Mouse (Mus musculus) lung, adult 18-20 months (tissue): Measurements from ENCODE around the gene Prdm2.

Experiments
- DNase-seq, 2 experiments: peaks; one replicate each; pipeline ENCODE4 v3.0.0; 2022; ENCODE audit warnings: mixed read lengths in 2 of 2

The Prdm2 gene

DNA sequence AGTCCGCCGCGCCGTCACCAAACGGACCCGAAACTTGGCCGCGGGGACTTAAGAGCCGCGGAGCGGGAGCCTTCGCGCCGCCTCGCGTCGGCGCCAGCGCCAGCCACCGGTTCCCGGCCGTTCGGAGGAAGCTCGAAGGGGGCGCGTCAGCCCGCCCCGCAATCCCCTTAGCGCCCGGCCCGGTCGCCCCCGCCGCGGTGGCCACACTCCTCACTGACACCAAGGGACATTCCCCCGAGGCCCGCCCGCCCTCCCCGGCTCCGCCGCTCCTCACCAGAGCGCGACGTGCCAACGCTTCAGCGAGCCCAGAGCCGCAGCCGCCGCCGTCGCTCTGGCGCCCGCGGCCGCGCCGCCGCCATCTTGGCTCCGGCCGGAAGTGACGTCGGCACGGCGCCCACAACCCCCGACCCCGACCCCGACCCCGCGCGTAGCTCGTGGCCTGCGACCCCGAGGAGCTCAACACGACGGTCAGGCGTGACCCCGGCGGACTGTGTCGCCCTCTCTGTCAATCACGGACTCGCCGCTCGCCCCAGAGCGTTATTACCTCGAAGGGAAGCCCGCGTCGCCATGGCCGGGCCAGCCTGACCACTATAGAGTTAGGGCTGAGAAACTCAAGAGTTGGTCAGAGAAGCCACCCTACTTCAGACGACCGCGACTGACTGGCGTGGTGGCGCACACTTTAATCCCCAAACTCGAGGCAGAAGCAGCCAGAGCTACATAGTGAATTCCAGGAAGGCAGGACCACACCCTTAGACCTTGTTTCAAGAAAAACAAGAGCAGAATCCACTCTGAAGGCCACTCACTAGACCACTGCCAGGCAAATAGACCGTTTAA is at the start of gene Prdm2:
Gene Prdm2, minus strand, starts transcription at position 655 of the 834 bp plus-strand sequence.
- DNase-seq = peak; percentile 46 to 53

DNA sequence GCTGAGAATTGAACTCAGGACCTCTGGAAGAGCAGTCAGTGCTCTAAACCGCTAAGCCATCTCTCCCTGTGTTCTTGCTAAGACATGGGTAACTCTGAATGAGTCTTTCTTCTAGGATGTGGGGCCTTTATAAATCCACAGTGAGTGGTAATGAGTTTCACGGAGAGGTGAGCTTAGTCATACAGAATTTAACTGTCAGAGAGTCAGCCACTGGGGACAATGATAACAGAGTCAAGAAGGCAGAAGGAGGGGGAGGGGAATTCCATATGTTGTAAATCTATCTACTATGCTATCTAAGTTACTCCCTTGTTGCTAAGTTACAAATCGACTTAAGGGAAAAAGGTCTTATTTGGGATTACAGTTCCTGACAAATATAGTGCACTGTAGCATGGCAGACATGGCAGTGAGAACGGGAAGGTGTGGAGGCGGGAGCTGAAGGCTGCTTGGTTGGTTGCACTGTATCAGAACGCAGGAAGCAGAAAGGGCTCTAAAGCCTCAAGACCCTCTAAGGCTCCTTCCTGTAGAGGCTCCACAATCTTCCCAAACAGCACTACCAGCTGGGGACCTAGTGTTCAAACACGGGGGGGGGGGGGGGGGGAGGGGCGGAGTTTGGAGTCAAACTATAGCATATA is 47.0 kb upstream of the Prdm2 start:
- DNase-seq = no peak

GRCm38 (mm10) chr4:143258517-143258916 is 45.7 kb upstream of the Prdm2 start:
- peak; percentile 27 to 35 for DNase-seq

- DNase-seq = no peak
Observed at GRCm38 (mm10) chr4:143257971-143258370, 45.2 kb upstream of the Prdm2 start.

DNA sequence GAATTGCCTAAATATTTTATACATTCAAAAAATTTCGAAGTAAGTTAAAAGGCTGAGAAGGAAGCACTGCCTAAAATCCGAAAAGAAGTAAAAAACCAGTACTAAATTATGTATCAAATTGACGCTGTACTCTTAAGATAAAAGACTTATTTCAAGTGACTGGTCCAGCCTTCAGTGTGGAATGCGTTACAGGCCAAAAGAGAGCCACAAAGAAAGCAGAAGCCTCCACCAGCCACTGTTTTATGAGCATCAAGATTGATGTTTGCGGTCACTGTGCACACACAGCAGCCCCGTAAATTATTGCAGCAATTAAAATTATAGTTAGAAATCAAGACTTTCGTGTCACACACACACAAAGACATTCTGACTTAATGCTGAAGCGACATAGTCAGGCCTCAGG is 42.7 kb upstream of the Prdm2 start:
- DNase-seq = no peak

GRCm38 (mm10) chr4:143253356-143253755 is 40.6 kb upstream of the Prdm2 start:
- DNase-seq = no peak

- no peak for DNase-seq
Observed at GRCm38 (mm10) chr4:143248050-143248449, 35.3 kb upstream of the Prdm2 start.

DNA sequence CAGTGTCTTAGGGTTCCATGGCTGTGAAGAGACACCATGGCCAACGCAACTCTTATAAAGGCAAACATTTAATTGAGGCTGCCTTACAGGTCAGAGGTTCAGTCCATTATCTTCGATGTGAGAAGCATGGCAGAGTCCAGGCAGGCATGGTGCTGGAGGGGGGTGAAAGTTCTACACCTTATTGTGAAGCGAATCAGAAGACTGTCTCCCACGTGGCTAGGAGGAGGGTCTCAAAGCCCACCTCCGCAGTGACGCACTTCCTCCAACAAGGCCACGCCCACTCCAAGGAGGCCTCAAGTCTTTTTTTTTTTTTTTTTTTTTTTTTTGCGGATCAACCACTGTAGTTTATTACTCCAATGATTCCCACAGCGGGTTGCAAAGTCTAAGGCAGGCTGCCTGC is 28.5 kb upstream of the Prdm2 start:
- no peak for DNase-seq

DNA sequence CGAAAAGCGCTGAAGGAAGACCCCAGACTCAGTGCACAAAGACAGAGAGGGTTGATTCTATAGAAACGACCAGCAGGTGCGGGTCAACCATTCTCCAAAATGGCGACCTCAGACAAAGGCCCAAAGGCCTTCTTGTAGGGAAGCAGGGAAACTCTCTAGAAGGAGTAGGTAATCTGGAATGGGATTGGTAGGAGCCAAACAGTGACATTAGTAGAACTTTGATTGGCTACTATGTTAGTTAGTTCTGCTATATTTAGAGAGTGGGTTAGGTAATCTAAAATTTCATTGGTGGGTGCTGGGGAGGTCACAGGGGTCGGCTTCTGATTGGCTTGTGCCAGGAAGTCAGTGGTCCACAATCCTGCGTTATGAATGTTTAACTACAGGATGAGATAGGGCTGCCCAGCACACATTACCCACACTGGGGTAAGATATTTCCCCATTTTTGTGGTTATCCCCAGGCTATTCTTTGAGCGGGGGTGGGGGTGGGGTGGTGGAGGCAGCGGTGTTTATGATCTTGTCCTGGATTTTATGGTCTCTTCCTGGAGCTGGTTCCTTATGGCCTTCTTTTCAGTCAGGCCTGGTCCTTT is 26.9 kb upstream of the Prdm2 start:
- no peak for DNase-seq

DNA sequence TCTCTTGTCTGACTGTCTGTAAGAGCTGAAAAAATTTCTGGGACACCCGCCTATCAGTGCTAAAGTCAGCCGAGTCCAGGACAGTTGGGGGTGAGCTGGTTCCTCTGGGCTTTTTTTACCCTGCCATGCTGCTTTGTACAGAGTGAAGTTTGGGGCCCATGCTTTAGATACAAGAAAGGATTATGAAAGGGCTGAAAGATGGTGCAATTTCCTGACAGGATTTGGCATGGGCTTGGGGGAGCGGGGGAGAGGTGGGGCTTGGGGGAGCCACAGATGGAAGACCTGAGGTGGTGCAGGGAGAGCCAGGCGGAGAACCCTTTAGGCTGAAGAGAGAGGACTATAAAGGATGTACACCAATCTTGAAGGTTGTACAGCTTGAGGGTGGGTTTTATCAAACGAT is 26.3 kb upstream of the Prdm2 start:
- DNase-seq = no peak

- peak; percentile 19 to 25 for DNase-seq
Observed at GRCm38 (mm10) chr4:143238241-143239031, 25.6 kb upstream of the Prdm2 start.

DNA sequence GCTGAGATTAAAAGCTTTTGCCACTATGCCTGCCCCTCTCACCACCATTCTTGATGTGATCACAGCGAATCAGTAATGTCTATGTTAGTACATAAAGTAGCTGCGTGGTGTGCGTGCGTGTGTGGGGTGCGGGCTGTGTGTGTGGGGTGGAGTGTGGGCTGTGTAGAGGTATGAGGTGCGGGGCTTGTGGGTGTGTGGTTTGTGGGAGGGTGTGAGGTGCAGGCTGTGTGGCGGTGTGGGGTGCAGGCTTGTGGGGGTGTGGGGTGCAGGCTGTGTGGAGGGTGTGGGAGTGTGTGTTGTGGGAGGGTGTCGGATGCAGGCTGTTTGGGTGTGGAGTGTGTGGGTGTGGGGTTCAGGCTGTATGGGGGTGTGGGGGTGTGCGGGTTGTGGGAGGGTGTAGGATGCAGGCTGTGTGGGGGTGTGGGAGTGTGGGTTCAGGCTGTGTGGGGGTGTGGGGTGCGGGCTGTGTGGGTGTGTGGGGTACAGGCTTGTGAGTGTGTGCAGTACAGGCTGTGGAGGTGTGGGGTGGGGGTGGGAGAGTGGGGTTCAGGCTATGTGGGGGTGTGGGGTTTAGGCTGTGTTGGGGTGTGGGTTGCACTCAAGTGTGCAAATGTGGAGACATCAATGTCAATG is 19.1 kb upstream of the Prdm2 start:
- no peak for DNase-seq

DNA sequence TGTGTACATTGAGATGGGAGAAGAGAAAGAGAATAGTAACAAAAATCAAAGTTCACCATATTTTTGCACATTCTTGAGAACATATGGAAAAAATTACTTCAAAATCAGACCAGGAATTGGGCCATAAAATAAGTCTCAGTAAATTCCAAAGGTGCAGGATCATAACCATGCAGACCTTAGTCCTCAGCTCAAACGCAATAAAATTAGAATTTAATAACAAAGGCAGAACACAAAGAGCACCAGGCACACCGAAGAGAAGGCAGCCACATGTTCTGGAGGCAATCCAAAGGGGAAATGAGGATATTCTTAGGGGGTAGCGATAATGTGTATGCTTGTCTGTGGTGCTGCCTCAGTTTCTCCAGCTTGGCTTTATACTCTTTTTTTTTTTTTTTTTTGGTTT is 18.3 kb upstream of the Prdm2 start:
- DNase-seq = no peak

GRCm38 (mm10) chr4:143227976-143228375 is 15.2 kb upstream of the Prdm2 start:
- DNase-seq = no peak

- no peak for DNase-seq
Observed at GRCm38 (mm10) chr4:143225886-143226285, 13.1 kb upstream of the Prdm2 start.

DNA sequence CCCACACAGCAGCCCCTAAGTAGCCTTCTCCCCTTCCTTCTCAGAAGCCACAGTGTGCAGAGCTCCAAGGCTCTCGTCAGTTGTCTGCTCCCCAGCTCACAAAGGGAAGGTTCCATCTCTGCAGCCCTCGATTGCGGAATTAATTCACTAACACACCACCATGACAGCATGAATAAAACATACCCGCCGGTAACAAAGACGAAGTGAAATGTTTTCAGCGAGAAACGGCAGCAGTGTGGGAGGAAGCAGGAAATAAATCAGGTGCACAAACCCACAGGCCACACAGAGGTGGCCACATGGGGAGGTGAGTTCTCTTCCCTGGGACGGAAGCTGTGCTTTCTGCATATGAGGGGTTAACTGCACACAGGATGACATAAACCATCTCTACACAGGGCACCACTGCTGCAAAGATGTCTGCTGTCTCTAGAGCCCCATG is 6.5 kb upstream of the Prdm2 start:
- no peak for DNase-seq

DNA sequence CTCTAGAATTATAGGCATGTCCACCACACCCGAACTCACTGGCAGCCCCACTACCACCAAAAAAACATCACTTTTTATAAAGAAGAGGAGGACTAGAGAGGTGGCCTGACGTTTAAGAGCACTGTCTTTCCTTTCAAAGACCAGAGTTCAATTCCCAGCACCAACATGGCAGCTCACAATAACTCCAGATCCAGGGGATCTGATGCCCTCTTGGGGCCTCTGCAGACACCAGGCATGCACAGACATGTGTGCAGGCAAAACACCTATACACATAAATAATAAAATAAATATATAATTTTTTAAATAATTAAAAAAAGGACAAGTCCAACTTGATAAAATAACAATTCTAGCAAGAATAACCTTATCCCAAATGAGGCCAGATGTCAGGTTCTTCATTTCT is 6.1 kb upstream of the Prdm2 start:
- no peak for DNase-seq

- DNase-seq = no peak
Observed at GRCm38 (mm10) chr4:143217189-143217588, 4.4 kb upstream of the Prdm2 start.

- DNase-seq = no peak
Observed at GRCm38 (mm10) chr4:143214221-143214797, 1.5 kb upstream of the Prdm2 start.

GRCm38 (mm10) chr4:143213571-143213970 is 776 bp upstream of the Prdm2 start:
- no peak for DNase-seq

- DNase-seq = no peak
Observed at GRCm38 (mm10) chr4:143213175-143213479, 332 bp upstream of the Prdm2 start.

DNA sequence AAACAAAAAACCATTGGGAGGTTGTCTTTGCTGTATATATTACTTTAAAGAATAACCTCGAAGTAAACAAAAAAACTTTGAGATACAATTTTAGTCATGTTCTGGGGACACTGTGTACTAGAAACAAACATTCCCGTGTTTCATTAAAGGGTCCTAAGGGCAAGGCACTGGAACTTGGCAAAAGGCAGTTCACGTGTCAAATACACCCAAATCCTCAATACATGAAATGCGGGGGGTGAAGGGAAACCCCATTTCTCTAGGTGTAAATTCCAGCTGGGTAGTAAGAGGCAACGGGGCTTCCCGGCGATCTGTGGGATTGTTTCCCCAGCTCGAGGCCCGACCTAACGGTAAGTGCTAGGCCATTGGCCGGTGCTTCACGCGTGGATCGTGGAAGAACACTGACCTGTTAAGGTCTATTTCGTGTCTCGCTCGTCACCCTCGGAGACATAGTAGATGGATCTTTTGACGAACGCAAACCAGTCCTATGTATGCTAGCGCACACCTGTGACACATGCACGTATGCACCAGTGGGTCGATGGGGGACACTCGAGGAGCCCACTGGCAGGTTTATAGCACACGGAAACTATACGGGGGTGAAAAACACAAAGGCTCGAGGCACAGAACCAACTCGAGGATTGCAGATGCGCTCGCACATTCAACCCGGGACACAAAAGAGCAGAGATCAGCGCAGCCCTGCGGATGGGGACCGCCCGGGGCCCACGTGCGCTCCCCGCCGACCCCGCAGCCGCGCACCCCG is 1.0 kb downstream of the Prdm2 start:
- DNase-seq = peak; percentile 14 to 19
